Mouse (Mus musculus) G1E (cell line): Measurements from ENCODE around the gene Gpcpd1.

Experiments used
- CTCF ChIP-seq: IDR thresholded peaks from 2 replicates; pipeline ENCODE4 v1.5.1; 2012; ENCODE audit warnings: low read depth, low read length, inconsistent platforms, mixed read lengths
- GATA1 ChIP-seq: IDR thresholded peaks from 2 replicates; pipeline ENCODE4 v1.6.1; 2012; ENCODE audit warnings: borderline replicate concordance, low read length, inconsistent platforms, mixed read lengths

DNA sequence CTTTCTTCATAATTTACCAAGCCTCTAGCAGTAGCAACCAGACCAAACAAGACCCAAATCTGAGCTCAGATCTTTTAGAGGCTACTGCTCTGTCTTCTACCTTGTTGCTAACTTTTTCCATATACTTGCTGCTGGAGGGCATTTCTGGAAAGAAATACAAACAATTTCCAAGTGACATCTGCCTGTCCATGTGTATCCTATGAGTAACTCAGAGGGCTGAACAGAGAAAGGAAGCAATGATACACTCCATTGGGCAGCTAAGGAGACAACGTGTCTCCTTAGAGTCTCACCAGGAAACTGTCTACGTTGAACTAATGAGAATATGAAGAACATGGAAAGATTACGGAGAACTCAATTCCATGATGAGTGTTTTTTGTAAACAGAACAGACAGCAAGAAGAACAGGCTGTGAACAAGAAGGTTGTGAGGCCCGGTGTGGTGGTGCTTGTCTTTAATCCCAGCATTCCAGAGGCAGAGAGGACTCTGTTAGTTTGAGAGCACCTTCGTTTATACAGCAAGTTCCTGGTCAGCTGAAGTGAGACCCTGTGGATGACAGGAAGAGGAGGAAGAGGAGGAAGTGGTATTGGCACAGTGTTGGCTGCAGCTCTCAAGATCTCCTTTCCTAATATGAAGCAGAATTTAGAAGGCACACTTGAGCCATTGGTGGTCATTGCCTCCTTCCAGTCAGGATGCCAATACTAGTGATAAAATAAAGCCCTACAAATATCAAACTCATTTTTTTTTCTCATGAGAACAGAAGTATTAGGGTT is 18.4 kb upstream of the Gpcpd1 start:
- no peak for TF ChIP-seq CTCF
- TF ChIP-seq GATA1, result no peak
